Mouse (Mus musculus) bone marrow, adult 2 months (tissue): ENCODE measurements around the gene Serpina10.

Experiments used
- CTCF ChIP-seq: fragments of 200-500 bp; IDR thresholded peaks from 2 replicates; pipeline ENCODE4 v1.5.1; 2011; ENCODE audit warnings: low read length, control low read depth; ENCODE audit not compliant: control insufficient read depth, insufficient read depth
- POLR2A ChIP-seq: fragments of 200-500 bp; IDR thresholded peaks from 2 replicates; pipeline ENCODE4 v1.6.1; 2011; ENCODE audit warnings: low read depth, mild to moderate bottlenecking, control low read depth, low read length, borderline replicate concordance; ENCODE audit not compliant: control insufficient read depth

DNA sequence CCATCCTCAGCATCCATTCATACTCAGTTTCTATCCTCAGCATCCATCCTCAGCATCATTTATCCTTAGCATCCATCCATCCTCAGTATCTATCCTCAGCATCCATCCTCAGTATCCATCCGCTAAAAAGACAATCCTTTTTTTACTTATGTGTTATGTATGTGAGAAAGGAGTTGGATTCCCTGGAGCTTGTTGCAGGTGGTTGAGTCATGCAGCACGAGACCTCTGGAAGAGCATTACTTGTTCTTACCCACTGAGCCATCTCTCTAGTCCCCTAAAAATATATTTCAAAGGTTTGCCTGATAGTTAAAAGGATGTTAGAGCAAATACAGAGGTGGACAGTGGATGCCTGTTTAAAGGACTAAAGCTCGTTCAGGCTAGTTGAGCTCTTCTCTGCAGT, 29.4 kb downstream of the Serpina10 start:
- no peak for TF ChIP-seq CTCF
- no peak for TF ChIP-seq POLR2A
